Mouse (Mus musculus): ENCODE measurements around the gene Rlim.

DNA sequence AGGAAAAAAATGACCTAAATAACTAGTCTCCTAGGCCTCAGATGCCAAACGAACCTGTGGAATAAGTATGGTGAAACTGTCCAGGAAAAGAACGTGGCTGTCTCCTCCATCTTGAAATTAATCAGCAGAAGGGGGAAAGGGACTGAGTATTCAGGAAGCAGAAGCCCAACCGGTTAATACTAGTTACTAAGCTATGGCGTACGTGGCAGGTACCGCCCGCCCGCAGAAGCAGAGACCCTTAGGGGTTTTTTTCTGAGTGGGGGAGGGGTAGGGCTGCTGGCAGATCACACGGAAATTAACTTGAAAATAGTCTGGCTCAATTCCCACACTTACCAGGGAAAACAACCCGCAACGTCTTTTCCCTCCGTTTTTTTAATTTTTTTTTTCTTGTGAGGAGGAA, 1.0 kb downstream of the Rlim start:
- TF ChIP-seq HCFC1 (IDR thresholded peaks at IDR 0.05; ENCODE audit: low read depth, low read length) (no peak), CTCF (conservative IDR thresholded peaks at IDR 0.05 in 1 of 2, IDR thresholded peaks at IDR 0.05 in 1 of 2; ENCODE audit: low read depth in 2 of 2, low read length in 2 of 2) (no peak), E2F4 (IDR thresholded peaks at IDR 0.05; ENCODE audit: insufficient replicate concordance, low read depth, low read length) (no peak), NRF1 (IDR thresholded peaks at IDR 0.05; ENCODE audit: low read depth, low read length) (no peak), ZNF384 (IDR thresholded peaks at IDR 0.05; ENCODE audit: low read depth, low read length) (peak; percentile 53), POLR2A (IDR thresholded peaks at IDR 0.05; ENCODE audit: low read depth, low read length) (no peak), TCF12 (IDR thresholded peaks at IDR 0.05; ENCODE audit: low read depth, low read length) (no peak), GABPA (IDR thresholded peaks at IDR 0.05; ENCODE audit: insufficient replicate concordance, low read depth, low read length) (no peak), MAX (IDR thresholded peaks at IDR 0.05; ENCODE audit: low read length) (no peak)
